Mouse (Mus musculus): Measurements from ENCODE around the gene Ctag2.

The Ctag2 gene

DNA sequence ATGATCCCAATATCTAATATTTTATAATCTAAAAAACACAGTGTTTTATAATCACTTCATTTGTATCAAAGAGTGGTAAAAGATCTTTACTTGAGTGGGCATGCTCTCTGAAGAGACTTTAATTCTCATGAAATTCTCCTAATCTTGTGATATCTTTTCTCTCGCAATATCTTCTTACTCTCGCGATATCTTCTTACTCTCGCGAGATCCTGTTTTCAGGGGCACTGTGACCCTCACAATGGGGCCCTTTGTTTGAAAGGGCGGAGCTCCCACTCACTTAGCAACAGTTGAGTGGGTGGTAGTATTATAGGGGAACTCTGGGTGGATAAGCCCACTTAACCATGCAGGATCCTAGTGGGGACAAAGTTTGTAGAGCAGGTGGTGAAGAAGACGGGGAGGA, at the start of gene Ctag2:
Gene Ctag2 (plus strand): TSS at position 301 of the 400 bp plus-strand sequence.
- no peak for DNase-seq (ENCODE audit: low spot score in 2 of 2)

Data from cerebellum, postnatal 4 days (tissue).